Mouse (Mus musculus) ovary, postnatal 10 days (tissue): Measurements from ENCODE around the gene Gins3.
"Not testable (repeated sequence)": the region's sequence is repeated elsewhere in the genome, so short reads cannot be mapped to it uniquely, and the experiment has no call there.

Experiments used
- DNase-seq: peaks from one replicate; pipeline ENCODE4 v3.0.0; 2022; ENCODE audit warnings: low spot score

Gins3 gene

DNA sequence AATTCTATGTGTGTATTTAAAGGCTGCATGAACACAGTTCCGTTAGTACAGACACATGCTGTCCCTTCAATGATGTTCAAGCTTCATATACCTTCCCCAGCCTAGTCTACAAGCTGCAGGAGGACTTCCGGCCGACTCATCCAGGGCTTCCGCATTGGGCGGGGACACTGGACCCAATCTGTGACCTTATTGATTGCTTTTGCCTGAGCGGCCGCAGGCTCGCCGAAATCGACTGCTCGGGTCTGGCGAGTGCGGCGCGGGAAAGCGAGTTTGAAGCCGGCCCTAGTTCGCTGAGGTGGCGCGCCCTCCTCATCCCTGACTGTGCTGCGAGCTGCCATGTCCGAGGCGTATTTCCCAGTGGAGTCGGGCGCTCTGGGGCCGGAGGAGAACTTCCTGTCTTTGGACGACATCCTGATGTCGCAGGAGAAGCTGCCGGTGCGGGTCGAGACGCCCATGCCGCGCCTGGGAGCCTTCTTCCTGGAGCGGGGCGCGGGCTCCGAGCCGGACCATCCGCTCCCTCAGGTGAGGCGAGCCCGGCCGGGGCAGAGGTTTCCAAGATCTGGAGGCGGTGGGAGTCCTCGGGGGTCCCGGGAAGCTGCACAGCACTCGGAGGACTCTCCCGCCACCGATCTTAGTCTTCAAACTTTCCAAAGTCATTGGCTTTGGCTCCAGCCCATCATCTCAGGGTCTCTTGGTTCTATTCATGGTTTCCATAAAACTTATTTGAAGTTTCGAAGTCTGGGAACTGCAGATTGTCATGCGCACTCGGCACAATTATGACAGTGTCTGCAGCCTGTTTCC is at the start of gene Gins3:
TSS of gene Gins3 (plus strand) at position 192 of the 801 bp plus-strand sequence.
- peak; percentile 88 for DNase-seq

DNA sequence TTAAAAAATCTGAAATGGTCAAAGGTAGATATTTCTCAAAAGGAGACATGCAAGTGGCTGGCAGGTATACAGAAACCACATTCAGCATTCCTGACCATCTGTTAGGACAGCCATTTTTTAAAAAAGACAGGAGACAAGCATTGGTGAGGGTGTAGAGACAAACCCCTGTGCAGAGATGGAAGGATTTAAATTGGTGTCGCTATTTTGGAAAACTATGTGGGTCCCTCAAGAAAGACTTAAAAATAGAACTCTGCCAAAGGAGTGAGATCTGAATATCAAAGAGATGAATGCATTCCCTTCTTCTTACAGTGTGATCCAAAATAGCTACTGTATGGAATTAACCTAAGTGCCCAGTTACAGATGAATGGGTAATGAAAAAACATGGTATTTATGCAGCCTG is 45.9 kb upstream of the Gins3 start:
- DNase-seq: no peak

DNA sequence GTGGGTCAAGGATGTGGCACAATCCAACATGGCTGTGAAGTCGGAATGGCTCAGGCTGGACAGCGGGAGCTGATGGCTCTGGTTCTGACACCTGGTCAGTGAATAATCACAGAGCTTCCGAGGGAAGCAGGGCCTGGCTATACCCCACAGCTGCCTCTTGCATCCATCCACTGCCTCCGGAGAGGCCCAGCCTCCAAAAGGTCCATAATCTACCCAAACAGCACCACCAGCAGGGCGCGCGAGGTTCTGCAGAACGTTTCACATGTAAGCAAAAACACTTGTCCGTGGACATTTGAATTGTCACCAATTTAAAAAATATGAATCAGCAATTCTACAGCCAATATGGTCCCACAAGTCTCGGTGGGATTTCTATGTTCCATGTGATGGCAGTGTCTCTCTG is 44.0 kb upstream of the Gins3 start:
- no peak for DNase-seq

GRCm38 (mm10) chr8:95590539-95590938 is 42.7 kb upstream of the Gins3 start:
- no peak for DNase-seq

DNA sequence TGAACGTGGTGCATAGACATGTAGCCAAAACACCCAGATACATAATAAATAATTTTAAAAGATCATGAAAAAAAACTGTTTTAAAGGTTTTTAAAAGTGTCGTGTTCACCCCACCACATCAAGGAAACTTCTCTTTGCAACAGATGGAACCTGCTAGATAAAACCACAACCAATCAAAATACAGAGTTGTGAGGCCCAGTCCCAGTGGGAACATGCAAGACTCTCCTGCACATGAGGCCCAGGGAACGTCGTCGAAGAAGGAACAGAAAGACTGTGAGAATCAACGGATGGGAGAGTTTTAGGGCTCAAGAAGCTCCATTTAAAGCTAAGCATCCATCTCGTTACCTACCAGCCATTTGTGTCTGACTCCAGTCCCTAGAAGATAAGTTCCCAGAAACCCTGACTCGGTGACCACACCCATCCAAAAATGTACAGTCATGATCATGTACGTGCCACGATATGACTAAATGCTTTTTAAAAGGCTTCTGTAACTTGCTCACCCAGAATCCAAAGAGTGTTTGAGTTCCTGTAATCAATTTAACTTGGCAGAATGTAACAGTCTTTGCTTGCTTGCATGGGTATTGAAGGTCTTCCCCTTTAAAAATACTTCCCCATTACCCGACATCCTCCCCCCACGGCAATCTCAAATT is 41.0 kb upstream of the Gins3 start:
- no peak for DNase-seq

DNA sequence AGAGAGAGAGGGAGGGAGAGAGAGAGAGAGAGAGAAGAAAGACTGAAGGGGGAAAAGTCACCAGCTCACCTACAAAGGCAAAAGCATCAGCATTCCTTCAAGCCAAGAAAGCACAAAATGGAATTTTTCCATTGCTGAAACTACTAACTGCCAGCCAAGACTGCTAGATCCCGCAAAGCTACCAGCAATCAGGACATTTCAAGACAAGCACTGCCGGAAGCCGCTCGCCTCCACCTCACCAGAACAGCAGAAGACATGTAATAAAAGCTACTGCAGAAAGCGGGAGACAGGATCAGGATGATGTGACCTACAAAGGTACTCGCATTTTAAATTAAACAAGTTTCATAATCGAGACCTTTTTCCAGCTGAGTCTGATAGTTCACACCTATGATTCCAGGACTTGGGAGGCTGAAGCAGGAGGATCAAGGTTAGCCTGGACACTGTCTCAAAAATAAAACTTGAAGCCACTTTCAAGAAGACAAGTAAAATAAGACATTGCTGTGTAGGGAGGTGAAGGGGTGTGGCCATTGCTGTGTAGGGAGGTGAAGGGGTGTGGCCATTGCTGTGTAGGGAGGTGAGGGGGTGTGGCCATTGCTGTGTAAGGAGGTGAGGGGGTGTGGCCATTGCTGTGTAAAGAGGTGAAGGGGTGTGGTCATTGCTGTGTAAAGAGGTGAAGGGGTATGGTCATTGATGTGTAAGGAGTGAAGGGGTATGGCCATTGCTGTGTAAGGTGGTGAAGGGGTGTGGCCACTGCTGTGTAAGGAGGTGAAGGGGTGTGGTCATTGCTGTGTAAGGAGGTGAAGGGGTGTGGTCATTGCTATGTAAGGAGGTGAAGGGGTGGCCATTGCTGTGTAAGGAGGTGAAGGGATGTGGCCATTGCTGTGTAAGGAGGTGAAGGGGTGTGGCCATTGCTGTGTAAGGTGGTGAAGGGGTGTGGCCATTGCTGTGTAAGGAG is 39.5 kb upstream of the Gins3 start:
- DNase-seq: no peak

- no peak for DNase-seq
Measured at GRCm38 (mm10) chr8:95595131-95595530, 38.1 kb upstream of the Gins3 start.

DNA sequence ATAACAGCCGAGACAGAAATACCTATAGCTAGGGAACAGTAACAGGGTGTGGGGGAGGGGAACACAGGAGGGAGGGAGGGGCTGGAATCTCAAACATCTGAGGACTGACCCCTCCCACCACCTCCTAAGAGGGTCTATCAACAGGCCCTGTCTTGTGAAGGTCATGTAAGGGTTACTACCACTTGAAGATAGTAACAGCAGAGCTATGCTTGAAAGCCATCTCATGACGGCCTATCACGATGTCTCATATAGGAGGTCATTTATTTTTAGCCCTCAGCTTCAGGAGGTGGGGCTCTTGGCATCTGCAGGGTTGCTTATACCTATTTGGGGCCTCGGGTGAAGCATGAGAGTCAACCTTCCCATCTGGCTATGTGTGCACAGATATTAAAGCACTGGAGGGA is 36.4 kb upstream of the Gins3 start:
- DNase-seq: no peak

DNA sequence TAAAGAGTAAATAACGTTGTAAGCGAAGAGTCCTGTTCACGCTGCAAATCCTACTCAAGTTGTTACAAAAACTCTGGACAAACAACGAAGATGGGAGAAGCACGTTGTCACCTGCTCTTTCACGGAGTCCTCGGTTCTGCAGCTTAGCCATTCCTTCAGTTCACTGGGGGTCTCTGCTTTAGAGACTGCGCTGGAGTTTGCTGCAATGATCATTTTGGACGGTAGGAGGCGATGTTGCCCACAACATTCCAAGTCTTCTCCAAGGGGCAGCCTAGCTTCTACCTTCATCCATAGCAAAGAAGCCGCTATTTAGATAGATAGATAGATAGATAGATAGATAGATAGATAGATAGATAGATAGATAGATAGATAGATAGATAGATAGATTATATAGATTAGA is 33.4 kb upstream of the Gins3 start:
- peak; percentile 21 for DNase-seq

- no peak for DNase-seq
Measured at GRCm38 (mm10) chr8:95601306-95601705, 31.9 kb upstream of the Gins3 start.

- no peak for DNase-seq
Measured at GRCm38 (mm10) chr8:95602168-95602567, 31.1 kb upstream of the Gins3 start.

GRCm38 (mm10) chr8:95606509-95606908 is 26.7 kb upstream of the Gins3 start:
- not testable (repeated sequence) for DNase-seq

- DNase-seq: no peak
Measured at GRCm38 (mm10) chr8:95607210-95607609, 26.0 kb upstream of the Gins3 start.

GRCm38 (mm10) chr8:95609406-95609805 is 23.8 kb upstream of the Gins3 start:
- no peak for DNase-seq

DNA sequence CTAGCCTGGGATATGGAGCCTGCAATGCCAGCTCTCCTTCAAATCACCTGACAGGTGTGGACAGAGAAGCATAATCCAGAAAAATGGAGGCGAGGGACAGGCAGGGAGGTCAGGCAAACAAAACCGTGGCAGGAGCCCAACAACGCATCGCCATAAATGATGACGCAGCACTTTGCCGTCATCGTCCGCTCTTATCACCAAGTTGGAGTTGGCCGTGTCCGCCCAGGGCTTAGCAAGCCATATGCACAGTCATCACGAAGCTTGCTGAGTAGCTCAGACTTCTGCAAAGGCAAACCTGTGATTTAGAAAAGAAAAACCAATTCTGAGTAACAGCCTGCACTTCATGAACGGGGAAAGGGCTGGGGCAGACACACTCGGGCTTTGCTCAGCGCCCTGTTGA is 22.5 kb upstream of the Gins3 start:
- no peak for DNase-seq

- no peak for DNase-seq
Measured at GRCm38 (mm10) chr8:95611769-95612168, 21.5 kb upstream of the Gins3 start.

DNA sequence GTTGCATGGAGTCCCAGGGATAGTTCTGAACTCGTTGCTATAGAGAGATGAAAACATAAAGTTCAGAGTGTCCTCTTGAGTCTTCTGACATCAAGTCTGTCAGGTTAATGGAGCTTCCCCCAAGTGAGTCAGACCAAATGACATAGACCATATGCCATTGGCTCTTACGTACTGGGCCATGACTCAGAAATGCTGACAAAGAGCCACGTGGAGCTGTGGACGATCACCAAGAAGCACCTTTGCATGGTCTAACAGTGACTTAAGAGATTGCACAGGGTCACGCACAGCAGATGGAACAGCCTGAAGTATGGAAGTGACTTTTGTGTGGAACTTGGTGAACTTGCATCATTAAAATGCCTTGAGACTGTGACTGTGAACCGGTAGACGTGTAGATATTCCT is 16.9 kb upstream of the Gins3 start:
- no peak for DNase-seq

DNA sequence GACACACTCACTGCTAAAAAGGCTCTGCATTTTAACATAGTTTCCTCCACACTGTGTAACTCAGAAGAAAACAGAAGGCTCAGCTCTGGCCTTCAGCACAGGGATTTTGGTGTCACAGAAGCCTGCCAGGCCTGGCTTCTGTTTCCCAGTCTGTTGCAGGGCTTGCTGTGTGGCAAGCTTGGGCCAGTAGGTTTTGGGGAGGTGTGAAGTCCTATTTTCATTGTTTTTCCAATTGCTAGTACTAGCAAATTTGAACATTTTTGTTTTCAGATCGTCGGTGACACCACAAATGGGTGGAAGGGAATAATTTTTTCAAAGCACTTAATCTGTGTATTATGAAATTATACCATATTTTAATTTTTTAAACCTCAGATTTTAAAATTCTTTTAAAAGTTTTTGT is 13.2 kb upstream of the Gins3 start:
- DNase-seq: no peak

DNA sequence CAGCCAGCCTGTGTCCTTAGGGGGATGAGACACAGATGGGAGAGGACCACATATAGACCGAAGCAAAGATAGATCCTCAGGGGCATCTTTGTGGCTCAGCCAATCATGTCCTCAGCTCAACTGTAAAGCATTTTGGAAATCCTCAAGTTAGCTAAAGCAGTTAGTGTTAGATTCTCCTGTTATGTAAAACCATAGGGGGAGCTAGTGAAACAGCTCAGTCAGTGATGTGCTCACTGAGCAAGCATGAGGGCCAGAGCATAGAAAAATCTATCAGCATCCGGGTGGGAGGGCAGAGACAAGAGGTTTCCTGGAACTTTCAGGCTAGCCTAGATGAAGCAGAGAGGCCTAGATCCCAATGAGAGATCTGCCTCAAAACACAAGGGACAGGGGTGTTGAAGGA is 8.4 kb upstream of the Gins3 start:
- DNase-seq: no peak

GRCm38 (mm10) chr8:95632840-95633239 is 413 bp upstream of the Gins3 start:
- DNase-seq: no peak

- DNase-seq: no peak
Measured at GRCm38 (mm10) chr8:95634063-95634340, 749 bp downstream of the Gins3 start.

- DNase-seq: no peak
Measured at GRCm38 (mm10) chr8:95644942-95645341, 11.7 kb downstream of the Gins3 start.

GRCm38 (mm10) chr8:95648251-95648650 is 15.0 kb downstream of the Gins3 start:
- no peak for DNase-seq
